Mouse (Mus musculus): ENCODE results near the gene Olfr143. TPM values are rescaled to one million over a fixed set of nuclear protein-coding genes. Genes with fewer than 3 reads are reported as not detected.

Gene Olfr143
- polyA plus RNA-seq (2012; ENCODE audit: insufficient read depth, insufficient read length, missing spikeins): not detected in 2 replicates

DNA sequence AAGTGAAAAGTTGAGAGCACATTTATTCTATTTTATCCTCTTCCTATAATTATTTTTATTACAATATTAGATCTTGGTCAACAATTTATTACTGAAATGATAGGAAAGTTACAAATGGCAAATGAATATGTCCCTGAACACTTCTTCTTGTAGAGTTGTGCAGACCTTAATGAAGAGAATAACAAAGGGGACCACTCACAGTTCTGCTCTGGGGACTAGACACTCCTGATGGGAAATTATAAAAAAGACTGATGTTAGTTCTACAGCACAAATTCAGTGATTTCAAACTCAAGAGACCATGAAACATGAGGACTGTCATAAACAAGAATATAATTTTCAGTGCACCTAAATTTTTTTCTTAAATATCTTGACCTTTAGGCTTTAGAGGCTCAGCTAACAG is at the start of gene Olfr143:
TSS of gene Olfr143 (plus strand) at position 301 of the 400 bp plus-strand sequence.
- no peak within 1 kb of the TSS for H3K27ac ChIP-seq (replicated peaks; ENCODE audit: low read depth, low read length)
- H3K4me1 ChIP-seq (ENCODE audit: control insufficient read depth, insufficient read depth, insufficient read length, low read length): no peaks in the 10 kb centered on the region
- no peak within 1 kb of the TSS for H3K4me3 ChIP-seq (ENCODE audit: insufficient read depth, low read depth, low read length)

DNA sequence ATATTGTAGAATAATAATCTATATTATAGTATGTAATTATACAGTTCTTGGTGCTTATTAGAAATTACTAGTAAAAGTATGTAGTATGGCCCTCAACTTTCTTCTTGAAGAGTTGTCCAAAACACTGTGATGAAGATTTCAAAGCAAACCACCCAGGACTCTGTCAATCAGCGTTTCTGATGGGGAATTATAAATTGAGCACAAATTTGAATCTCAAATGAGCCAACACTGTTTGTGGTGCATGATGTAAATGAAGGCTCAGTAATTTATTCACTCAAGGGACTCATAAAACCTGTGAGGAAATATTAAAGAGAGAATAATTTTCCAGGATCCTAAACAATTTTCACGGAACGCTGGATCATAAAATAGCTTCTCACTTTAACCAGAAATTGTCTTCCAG is 44.5 kb upstream of the Olfr143 start, which contains the start of gene Olfr893:
TSS of gene Olfr893 (plus strand) at position 301 of the 400 bp plus-strand sequence.
- H3K4me1 ChIP-seq (ENCODE audit: control insufficient read depth, insufficient read depth, insufficient read length, low read length): no peaks in the 10 kb centered on the region
- no peak within 1 kb of the TSS for H3K27ac ChIP-seq (replicated peaks; ENCODE audit: low read depth, low read length)
- H3K4me3 ChIP-seq (ENCODE audit: insufficient read depth, low read depth, low read length): no peak within 1 kb of the TSS

DNA sequence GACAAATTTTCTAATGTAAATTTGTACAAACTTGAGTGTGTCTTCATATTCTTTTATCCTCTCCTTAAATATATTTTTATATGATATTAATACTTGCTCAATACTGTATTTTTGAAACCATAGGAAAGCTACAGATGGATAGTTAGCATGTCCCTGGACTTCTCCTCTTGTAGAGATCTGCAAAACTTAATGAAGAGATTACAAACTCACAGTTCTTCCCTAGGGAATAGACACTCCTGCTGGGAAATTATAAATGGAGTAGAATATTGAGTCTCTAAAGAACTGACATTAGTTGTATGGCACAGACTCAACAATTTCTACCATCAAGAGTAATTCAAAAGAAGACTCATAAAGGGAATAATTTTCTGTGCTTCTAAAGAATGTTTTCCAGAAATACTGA is 34.8 kb upstream of the Olfr143 start, which contains the start of gene Olfr894:
TSS of gene Olfr894 (plus strand) at position 301 of the 400 bp plus-strand sequence.
- Histone ChIP-seq H3K27ac (replicated peaks; ENCODE audit: low read depth, low read length) (no peak within 1 kb of the TSS), H3K4me1 (ENCODE audit: control insufficient read depth, insufficient read depth, insufficient read length, low read length) (no peaks in the 10 kb centered on the region), H3K4me3 (ENCODE audit: insufficient read depth, low read depth, low read length) (no peak within 1 kb of the TSS)

GRCm38 (mm10) chr9:38267551-38267950 is 15.0 kb downstream of the Olfr143 start, which contains the start of gene Olfr895:
TSS of gene Olfr895 (plus strand) at chr9:38267851.
- no peak within 1 kb of the TSS for H3K4me3 ChIP-seq (ENCODE audit: insufficient read depth, low read depth, low read length)
- no peaks in the 10 kb centered on the region for H3K4me1 ChIP-seq (ENCODE audit: control insufficient read depth, insufficient read depth, insufficient read length, low read length)
- no peak within 1 kb of the TSS for H3K27ac ChIP-seq (replicated peaks; ENCODE audit: low read depth, low read length)

DNA sequence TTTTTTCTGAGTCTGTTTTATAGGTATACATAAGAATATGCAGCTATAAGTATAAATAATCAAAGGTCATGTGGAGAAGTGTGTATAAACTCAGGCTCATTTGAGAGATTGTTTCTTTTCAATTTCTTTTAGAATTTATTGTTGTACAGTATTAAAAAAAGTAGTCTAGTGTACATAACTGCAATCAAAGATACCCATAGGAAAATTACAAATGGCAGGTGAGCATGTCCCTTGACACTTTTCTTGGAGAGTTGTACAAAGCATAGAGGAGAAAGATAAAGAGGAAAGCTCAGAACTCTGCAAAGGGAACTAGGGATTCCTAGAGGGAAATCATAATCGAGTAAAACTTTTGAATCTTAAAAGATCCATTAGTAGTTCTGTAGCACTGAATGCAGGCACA is 38.2 kb downstream of the Olfr143 start, which contains the start of gene Olfr896-ps1:
TSS of gene Olfr896-ps1 (plus strand) at position 301 of the 400 bp plus-strand sequence.
- Histone ChIP-seq H3K4me1 (ENCODE audit: control insufficient read depth, insufficient read depth, insufficient read length, low read length) (no peaks in the 10 kb centered on the region), H3K27ac (replicated peaks; ENCODE audit: low read depth, low read length) (no peak within 1 kb of the TSS), H3K4me3 (ENCODE audit: insufficient read depth, low read depth, low read length) (no peak within 1 kb of the TSS)

Other genes starting within 250 kb of the Olfr143 start
- gene Olfr883, start 227.0 kb upstream of the Olfr143 start, polyA plus RNA-seq (2012; ENCODE audit: insufficient read depth, insufficient read length, missing spikeins): not detected in 2 replicates
- not detected in 2 replicates for gene Olfr884, start 206.2 kb upstream of the Olfr143 start, polyA plus RNA-seq (2012; ENCODE audit: insufficient read depth, insufficient read length, missing spikeins)
- not detected in 2 replicates for gene Olfr885, start 191.5 kb upstream of the Olfr143 start, polyA plus RNA-seq (2012; ENCODE audit: insufficient read depth, insufficient read length, missing spikeins)
- not detected in 2 replicates for gene Olfr887, start 168.7 kb upstream of the Olfr143 start, polyA plus RNA-seq (2012; ENCODE audit: insufficient read depth, insufficient read length, missing spikeins)
- gene Olfr888, start 144.6 kb upstream of the Olfr143 start, polyA plus RNA-seq (2012; ENCODE audit: insufficient read depth, insufficient read length, missing spikeins): not detected in 2 replicates
- gene Olfr889, start 137.6 kb upstream of the Olfr143 start, polyA plus RNA-seq (2012; ENCODE audit: insufficient read depth, insufficient read length, missing spikeins): not detected in 2 replicates
- not detected in 2 replicates for gene Olfr890, start 110.3 kb upstream of the Olfr143 start, polyA plus RNA-seq (2012; ENCODE audit: insufficient read depth, insufficient read length, missing spikeins)
- not detected in 2 replicates for gene Olfr891, start 72.0 kb upstream of the Olfr143 start, polyA plus RNA-seq (2012; ENCODE audit: insufficient read depth, insufficient read length, missing spikeins)
- gene Olfr893, start 44.4 kb upstream of the Olfr143 start, polyA plus RNA-seq (2012; ENCODE audit: insufficient read depth, insufficient read length, missing spikeins): not detected in 2 replicates
- not detected in 2 replicates for gene Olfr894, start 34.7 kb upstream of the Olfr143 start, polyA plus RNA-seq (2012; ENCODE audit: insufficient read depth, insufficient read length, missing spikeins)
- not detected in 2 replicates for gene Olfr895, start 15.1 kb downstream of the Olfr143 start, polyA plus RNA-seq (2012; ENCODE audit: insufficient read depth, insufficient read length, missing spikeins)
- not detected in 2 replicates for gene Olfr896-ps1, start 38.3 kb downstream of the Olfr143 start, polyA plus RNA-seq (2012; ENCODE audit: insufficient read depth, insufficient read length, missing spikeins)
- gene Olfr25, start 76.3 kb downstream of the Olfr143 start, polyA plus RNA-seq (2012; ENCODE audit: insufficient read depth, insufficient read length, missing spikeins): not detected in 2 replicates
- not detected in 2 replicates for gene Olfr898, start 95.6 kb downstream of the Olfr143 start, polyA plus RNA-seq (2012; ENCODE audit: insufficient read depth, insufficient read length, missing spikeins)
- gene Olfr250, start 114.1 kb downstream of the Olfr143 start, polyA plus RNA-seq (2012; ENCODE audit: insufficient read depth, insufficient read length, missing spikeins): not detected in 2 replicates
- not detected in 2 replicates for gene Olfr251, start 124.3 kb downstream of the Olfr143 start, polyA plus RNA-seq (2012; ENCODE audit: insufficient read depth, insufficient read length, missing spikeins)
- gene Olfr147, start 148.9 kb downstream of the Olfr143 start, polyA plus RNA-seq (2012; ENCODE audit: insufficient read depth, insufficient read length, missing spikeins): not detected in 2 replicates
- gene Olfr901, start 176.7 kb downstream of the Olfr143 start, polyA plus RNA-seq (2012; ENCODE audit: insufficient read depth, insufficient read length, missing spikeins): not detected in 2 replicates
- not detected in 2 replicates for gene Olfr902, start 194.9 kb downstream of the Olfr143 start, polyA plus RNA-seq (2012; ENCODE audit: insufficient read depth, insufficient read length, missing spikeins)
- not detected in 2 replicates for gene Olfr904, start 210.4 kb downstream of the Olfr143 start, polyA plus RNA-seq (2012; ENCODE audit: insufficient read depth, insufficient read length, missing spikeins)
- not detected in 2 replicates for gene Olfr905, start 218.3 kb downstream of the Olfr143 start, polyA plus RNA-seq (2012; ENCODE audit: insufficient read depth, insufficient read length, missing spikeins)
- gene Olfr906, start 234.3 kb downstream of the Olfr143 start, polyA plus RNA-seq (2012; ENCODE audit: insufficient read depth, insufficient read length, missing spikeins): not detected in 2 replicates
- gene Olfr907, start 243.0 kb downstream of the Olfr143 start, polyA plus RNA-seq (2012; ENCODE audit: insufficient read depth, insufficient read length, missing spikeins): not detected in 2 replicates